Mouse (Mus musculus): Measurements from ENCODE around the gene Hgfac. TPM values are rescaled to one million over a fixed set of nuclear protein-coding genes. Genes with fewer than 3 reads are reported as not detected.

The Hgfac gene
- 2.6 and 4.8 TPM in 2 replicates for polyA plus RNA-seq (2015; fragmentation: Nextera tagmentation; extraction: Ambion mirVana)

DNA sequence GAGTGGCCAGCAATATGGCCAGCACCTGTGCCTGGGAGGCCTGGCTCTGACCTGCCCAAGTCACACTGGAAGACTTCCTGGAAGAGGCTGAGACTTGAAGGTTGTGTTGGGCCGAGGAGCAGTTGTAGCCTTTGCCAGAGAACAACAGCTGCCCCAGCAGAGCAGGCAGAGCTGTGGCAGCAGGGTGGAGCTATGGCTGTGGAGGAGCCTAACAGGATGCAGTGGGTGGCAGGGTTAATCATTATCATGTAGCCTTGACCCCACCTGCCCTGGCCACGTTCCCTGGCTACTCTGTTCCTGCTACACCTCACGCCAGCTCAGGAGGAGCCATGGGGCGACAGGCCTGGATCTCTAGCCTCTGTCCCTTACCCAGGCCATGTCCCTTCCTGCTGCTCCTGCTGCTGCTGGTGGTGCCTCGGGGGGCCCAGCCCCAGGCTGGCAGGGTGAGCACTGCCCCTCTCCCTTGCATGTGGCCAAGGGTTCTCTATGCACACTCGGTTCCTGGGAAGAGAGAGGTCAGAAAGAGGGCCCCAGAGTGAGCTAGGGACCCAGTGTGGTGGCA is at the start of gene Hgfac:
Hgfac (plus strand) TSS at position 242 of the 562 bp plus-strand sequence.
- no peak within 1 kb of the TSS for H3K4me3 ChIP-seq (ENCODE audit: low read length)
- 26% methylated on average over 6 of the region's 6 CpGs for WGBS
- no peak within 1 kb of the TSS for H3K9ac ChIP-seq (replicated peaks; ENCODE audit: low read length)
- peak; percentile 69 for ATAC-seq (ENCODE audit: low FRiP score, low TSS enrichment)
- no peaks in the 10 kb centered on the region for H3K27me3 ChIP-seq (ENCODE audit: insufficient read depth, low read length)
- no peaks in the 10 kb centered on the region for H3K9me3 ChIP-seq (ENCODE audit: low read length)
- H3K36me3 ChIP-seq (ENCODE audit: insufficient read depth, low read length): no peaks in the 10 kb centered on the region
- H3K27ac ChIP-seq (ENCODE audit: low read length): peak within 1 kb of the TSS; percentile 37; the same call in 1 of the 2 replicates
- 0 out of 2 replicates have a peak, but pooled peaks cover 14% of the 10 kb centered on the region for H3K4me1 ChIP-seq (ENCODE audit: insufficient read depth, low read length)
- no peak within 1 kb of the TSS for H3K4me2 ChIP-seq (replicated peaks; ENCODE audit: low read depth, low read length)

DNA sequence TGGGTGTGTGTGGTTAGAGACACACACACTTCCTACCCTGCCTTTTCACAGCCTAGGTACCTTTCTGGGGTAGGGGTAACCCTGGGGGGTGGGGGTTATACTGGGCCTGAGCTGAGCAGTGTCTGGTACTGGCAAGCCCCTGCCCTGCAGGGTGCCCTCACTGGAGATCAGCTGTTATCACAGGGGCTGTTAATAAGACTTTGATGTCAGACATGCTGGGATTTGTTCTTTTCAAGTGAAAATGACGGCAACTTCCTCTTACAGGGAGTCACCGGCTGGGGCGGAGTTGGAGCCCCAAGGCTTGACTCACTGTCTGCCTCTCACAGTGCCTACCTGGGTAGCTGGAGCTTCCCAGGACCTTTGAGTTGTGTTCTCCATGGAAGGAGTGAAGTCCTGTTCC is 42.6 kb upstream of the Hgfac start:
- Histone ChIP-seq H3K27me3 (ENCODE audit: insufficient read depth, low read length) (no peaks in the 10 kb centered on the region), H3K4me2 (replicated peaks; ENCODE audit: low read depth, low read length) (no peak overlapping the region), H3K4me1 (ENCODE audit: insufficient read depth, low read length) (peaks cover 11% of the 10 kb centered on the region), H3K27ac (ENCODE audit: low read length) (no peak overlapping the region), H3K9ac (replicated peaks; ENCODE audit: low read length) (0 out of 2 replicates have a peak overlapping the region, but pooled peaks have one; percentile 6), H3K4me3 (ENCODE audit: low read length) (no peak overlapping the region), H3K36me3 (ENCODE audit: insufficient read depth, low read length) (0 out of 2 replicates have a peak, but pooled peaks cover 4% of the 10 kb centered on the region), H3K9me3 (ENCODE audit: low read length) (no peaks in the 10 kb centered on the region)
- WGBS: 56% methylated on average over 3 of the region's 3 CpGs
- ATAC-seq (ENCODE audit: low FRiP score, low TSS enrichment): no peak

DNA sequence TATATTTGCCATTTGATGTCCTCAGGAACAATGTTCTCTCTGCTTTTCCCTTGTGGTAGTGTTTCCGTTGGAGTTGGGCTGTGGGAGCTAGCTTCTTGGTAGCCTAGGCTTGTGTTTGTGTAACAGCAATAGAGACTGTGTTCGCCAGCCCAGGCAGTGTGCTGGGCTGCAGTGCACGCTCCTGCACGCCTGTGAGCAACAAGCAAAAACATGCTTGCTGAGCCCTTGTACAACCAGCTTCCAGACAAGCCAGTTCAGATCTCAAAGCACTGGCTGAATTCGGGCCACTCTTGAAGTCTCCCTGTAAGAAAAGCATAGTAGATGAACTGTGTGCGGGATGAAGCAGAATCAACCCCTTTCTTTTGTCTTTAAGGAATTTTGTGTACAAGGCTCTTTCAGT is 42.0 kb upstream of the Hgfac start:
- Histone ChIP-seq H3K9ac (replicated peaks; ENCODE audit: low read length) (no peak overlapping the region), H3K36me3 (ENCODE audit: insufficient read depth, low read length) (0 out of 2 replicates have a peak, but pooled peaks cover 4% of the 10 kb centered on the region), H3K27me3 (ENCODE audit: insufficient read depth, low read length) (no peaks in the 10 kb centered on the region), H3K4me1 (ENCODE audit: insufficient read depth, low read length) (peaks cover 17% of the 10 kb centered on the region), H3K9me3 (ENCODE audit: low read length) (no peaks in the 10 kb centered on the region), H3K4me2 (replicated peaks; ENCODE audit: low read depth, low read length) (no peak overlapping the region), H3K4me3 (ENCODE audit: low read length) (no peak overlapping the region), H3K27ac (ENCODE audit: low read length) (no peak overlapping the region)
- 76% methylated on average over 6 of the region's 6 CpGs for WGBS
- ATAC-seq (ENCODE audit: low FRiP score, low TSS enrichment): no peak

DNA sequence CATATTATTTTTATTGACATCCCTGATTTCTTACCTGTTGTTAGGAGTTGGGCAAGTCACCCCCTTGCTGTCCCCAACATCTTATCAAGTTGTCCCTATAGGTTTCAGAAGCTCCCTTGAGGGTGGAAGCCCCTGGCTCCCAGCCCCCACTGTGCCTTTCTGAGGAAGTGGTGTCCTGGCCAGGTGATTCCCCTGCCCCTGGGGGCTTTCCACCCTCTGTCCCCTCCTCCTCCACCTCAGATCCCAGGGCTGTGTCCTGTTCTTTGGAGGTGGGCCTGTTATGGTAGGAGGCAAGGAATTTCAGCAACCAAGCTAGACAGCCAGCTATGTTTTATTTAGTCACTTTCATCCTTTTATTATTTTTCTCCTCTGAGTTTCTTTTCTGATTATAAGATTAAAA is 41.0 kb upstream of the Hgfac start:
- Histone ChIP-seq H3K4me3 (ENCODE audit: low read length) (no peak overlapping the region), H3K27ac (ENCODE audit: low read length) (no peak overlapping the region), H3K36me3 (ENCODE audit: insufficient read depth, low read length) (0 out of 2 replicates have a peak, but pooled peaks cover 4% of the 10 kb centered on the region), H3K9ac (replicated peaks; ENCODE audit: low read length) (no peak overlapping the region), H3K4me1 (ENCODE audit: insufficient read depth, low read length) (peaks cover 22% of the 10 kb centered on the region), H3K4me2 (replicated peaks; ENCODE audit: low read depth, low read length) (no peak overlapping the region), H3K9me3 (ENCODE audit: low read length) (no peaks in the 10 kb centered on the region), H3K27me3 (ENCODE audit: insufficient read depth, low read length) (no peaks in the 10 kb centered on the region)
- no peak for ATAC-seq (ENCODE audit: low FRiP score, low TSS enrichment)

DNA sequence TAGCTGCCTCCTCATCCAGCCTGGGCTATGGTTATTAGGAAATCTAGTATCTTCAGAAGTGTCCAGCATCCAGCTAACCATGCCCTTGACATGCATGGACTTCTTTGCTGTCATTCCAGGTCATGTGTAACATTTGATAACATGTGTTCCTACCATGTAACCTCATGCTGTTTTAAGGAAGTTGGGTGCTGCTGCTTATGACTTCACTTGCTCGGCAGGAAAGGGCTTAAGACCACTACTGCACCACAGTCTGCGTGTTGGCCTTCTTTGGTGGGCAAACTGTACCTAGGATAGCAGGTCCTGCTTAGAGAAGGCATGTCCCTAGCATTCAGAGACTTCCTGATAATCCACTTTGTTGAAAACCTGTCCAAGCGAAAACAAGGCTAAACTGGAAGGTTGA is 40.2 kb upstream of the Hgfac start:
- ATAC-seq (ENCODE audit: low FRiP score, low TSS enrichment): no peak
- WGBS: 66% methylated on average over 3 of the region's 3 CpGs
- H3K9ac ChIP-seq (replicated peaks; ENCODE audit: low read length): no peak overlapping the region
- 0 out of 2 replicates have a peak, but pooled peaks cover 4% of the 10 kb centered on the region for H3K36me3 ChIP-seq (ENCODE audit: insufficient read depth, low read length)
- H3K9me3 ChIP-seq (ENCODE audit: low read length): no peaks in the 10 kb centered on the region
- H3K4me3 ChIP-seq (ENCODE audit: low read length): no peak overlapping the region
- no peaks in the 10 kb centered on the region for H3K27me3 ChIP-seq (ENCODE audit: insufficient read depth, low read length)
- no peak overlapping the region for H3K27ac ChIP-seq (ENCODE audit: low read length)
- H3K4me2 ChIP-seq (replicated peaks; ENCODE audit: low read depth, low read length): no peak overlapping the region
- H3K4me1 ChIP-seq (ENCODE audit: insufficient read depth, low read length): peaks cover 22% of the 10 kb centered on the region

DNA sequence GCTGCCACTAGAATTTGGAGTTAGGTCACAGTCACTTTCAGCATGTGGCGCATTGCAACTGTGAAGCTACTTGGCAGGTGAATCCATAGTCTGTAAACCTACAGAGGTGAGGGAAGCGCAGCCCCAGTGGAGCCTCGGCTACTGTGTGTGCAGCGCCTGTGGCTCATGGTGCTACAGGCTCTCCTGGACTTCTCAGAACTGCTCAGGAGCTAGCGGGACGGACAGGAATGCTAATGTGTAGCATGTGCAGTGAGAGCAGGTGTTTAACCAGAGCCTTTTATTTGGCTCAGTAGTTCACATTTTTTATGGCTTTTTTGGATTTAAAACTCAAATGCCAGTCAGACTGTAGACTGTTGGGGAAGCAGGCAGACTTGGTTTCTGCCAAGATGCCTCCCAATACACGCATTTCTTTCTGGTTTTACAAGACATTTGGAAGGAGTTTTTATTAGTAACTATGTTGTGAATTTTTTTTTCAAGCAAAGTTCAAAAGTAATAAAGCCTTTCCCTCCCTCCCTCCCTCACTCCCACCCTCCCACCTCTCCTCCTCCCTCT is 37.6 kb upstream of the Hgfac start:
- no peak overlapping the region for H3K4me3 ChIP-seq (ENCODE audit: low read length)
- 0 out of 2 replicates have a peak, but pooled peaks cover 4% of the 10 kb centered on the region for H3K36me3 ChIP-seq (ENCODE audit: insufficient read depth, low read length)
- H3K27me3 ChIP-seq (ENCODE audit: insufficient read depth, low read length): no peaks in the 10 kb centered on the region
- WGBS: 62% methylated on average over 7 of the region's 7 CpGs
- H3K4me1 ChIP-seq (ENCODE audit: insufficient read depth, low read length): peaks cover 22% of the 10 kb centered on the region
- ATAC-seq (ENCODE audit: low FRiP score, low TSS enrichment): peak; percentile 71
- no peak overlapping the region for H3K9ac ChIP-seq (replicated peaks; ENCODE audit: low read length)
- no peaks in the 10 kb centered on the region for H3K9me3 ChIP-seq (ENCODE audit: low read length)
- peak overlapping the region; percentile 38 for H3K27ac ChIP-seq (ENCODE audit: low read length)
- no peak overlapping the region for H3K4me2 ChIP-seq (replicated peaks; ENCODE audit: low read depth, low read length)

DNA sequence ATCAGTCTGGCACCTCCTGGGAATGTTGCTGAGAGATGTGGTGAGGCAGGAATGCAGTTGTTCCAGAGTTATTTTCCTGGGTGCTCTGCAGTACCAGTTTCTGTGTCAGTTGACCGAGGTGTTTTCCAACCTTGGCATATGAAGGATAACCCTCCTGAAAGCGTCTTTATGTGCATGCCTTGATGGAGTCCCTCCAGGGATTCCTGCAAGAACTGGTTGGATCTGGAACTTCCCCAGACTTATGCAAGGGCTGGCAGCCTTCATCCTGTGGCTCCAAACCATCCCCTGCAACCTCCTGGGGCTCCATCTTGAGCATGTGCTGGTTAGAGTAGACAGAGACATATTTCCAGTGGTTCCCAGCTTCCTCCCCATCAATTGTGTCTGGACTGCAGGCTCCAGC is 36.5 kb upstream of the Hgfac start:
- Histone ChIP-seq H3K9me3 (ENCODE audit: low read length) (no peaks in the 10 kb centered on the region), H3K4me1 (ENCODE audit: insufficient read depth, low read length) (peaks cover 22% of the 10 kb centered on the region), H3K27ac (ENCODE audit: low read length) (no peak overlapping the region), H3K36me3 (ENCODE audit: insufficient read depth, low read length) (0 out of 2 replicates have a peak, but pooled peaks cover 4% of the 10 kb centered on the region), H3K4me3 (ENCODE audit: low read length) (no peak overlapping the region), H3K27me3 (ENCODE audit: insufficient read depth, low read length) (no peaks in the 10 kb centered on the region), H3K9ac (replicated peaks; ENCODE audit: low read length) (no peak overlapping the region), H3K4me2 (replicated peaks; ENCODE audit: low read depth, low read length) (no peak overlapping the region)
- no peak for ATAC-seq (ENCODE audit: low FRiP score, low TSS enrichment)
- WGBS: 79% methylated on average over 2 of the region's 2 CpGs

DNA sequence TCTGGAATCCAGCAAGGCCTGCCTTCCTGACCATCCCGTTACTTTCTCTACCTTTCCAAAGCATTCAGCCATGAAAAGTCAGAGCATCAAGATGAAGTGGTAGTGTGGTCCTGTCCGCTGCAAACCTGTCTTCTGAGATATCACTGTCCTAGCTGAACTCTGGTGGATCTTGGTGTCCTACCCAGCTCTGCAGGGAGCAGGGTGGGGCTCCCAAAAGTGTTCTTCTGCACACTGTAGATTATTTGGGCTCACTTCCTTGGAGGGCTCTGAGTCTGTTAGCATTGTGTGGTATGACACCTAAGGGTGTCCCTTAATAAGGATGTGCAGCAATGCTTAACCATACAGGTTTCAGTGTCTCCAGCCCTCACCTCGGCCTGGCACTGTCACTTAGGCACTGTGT is 35.6 kb upstream of the Hgfac start:
- Histone ChIP-seq H3K27ac (ENCODE audit: low read length) (no peak overlapping the region), H3K4me3 (ENCODE audit: low read length) (no peak overlapping the region), H3K36me3 (ENCODE audit: insufficient read depth, low read length) (0 out of 2 replicates have a peak, but pooled peaks cover 4% of the 10 kb centered on the region), H3K4me2 (replicated peaks; ENCODE audit: low read depth, low read length) (no peak overlapping the region), H3K4me1 (ENCODE audit: insufficient read depth, low read length) (peaks cover 22% of the 10 kb centered on the region), H3K9me3 (ENCODE audit: low read length) (no peaks in the 10 kb centered on the region), H3K27me3 (ENCODE audit: insufficient read depth, low read length) (no peaks in the 10 kb centered on the region), H3K9ac (replicated peaks; ENCODE audit: low read length) (no peak overlapping the region)
- no peak for ATAC-seq (ENCODE audit: low FRiP score, low TSS enrichment)
- WGBS: 88% methylated on average over 3 of the region's 3 CpGs

DNA sequence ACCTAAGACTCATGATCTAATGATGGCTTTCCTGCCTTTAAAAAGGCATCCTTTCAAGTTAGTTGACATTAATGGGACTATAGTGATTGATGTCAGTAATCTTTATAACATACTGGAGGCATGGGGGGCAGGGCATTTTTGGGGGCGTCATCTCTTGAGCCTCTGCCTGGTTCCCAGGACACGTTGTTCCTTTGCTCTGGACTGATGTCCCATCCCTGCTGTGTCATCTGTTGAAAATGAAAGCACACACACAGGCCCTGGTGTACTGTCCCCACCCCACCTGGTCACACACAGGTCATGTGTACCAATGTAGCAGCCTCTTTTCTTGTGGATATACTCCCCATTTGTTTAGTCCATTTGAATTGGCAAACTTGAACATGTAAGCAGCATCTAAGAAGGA is 34.7 kb upstream of the Hgfac start:
- no peak overlapping the region for H3K4me2 ChIP-seq (replicated peaks; ENCODE audit: low read depth, low read length)
- H3K27me3 ChIP-seq (ENCODE audit: insufficient read depth, low read length): no peaks in the 10 kb centered on the region
- peaks cover 22% of the 10 kb centered on the region for H3K4me1 ChIP-seq (ENCODE audit: insufficient read depth, low read length)
- no peak for ATAC-seq (ENCODE audit: low FRiP score, low TSS enrichment)
- no peak overlapping the region for H3K9ac ChIP-seq (replicated peaks; ENCODE audit: low read length)
- no peaks in the 10 kb centered on the region for H3K36me3 ChIP-seq (ENCODE audit: insufficient read depth, low read length)
- H3K4me3 ChIP-seq (ENCODE audit: low read length): no peak overlapping the region
- no peaks in the 10 kb centered on the region for H3K9me3 ChIP-seq (ENCODE audit: low read length)
- H3K27ac ChIP-seq (ENCODE audit: low read length): no peak overlapping the region
- 68% methylated on average over 2 of the region's 2 CpGs for WGBS

DNA sequence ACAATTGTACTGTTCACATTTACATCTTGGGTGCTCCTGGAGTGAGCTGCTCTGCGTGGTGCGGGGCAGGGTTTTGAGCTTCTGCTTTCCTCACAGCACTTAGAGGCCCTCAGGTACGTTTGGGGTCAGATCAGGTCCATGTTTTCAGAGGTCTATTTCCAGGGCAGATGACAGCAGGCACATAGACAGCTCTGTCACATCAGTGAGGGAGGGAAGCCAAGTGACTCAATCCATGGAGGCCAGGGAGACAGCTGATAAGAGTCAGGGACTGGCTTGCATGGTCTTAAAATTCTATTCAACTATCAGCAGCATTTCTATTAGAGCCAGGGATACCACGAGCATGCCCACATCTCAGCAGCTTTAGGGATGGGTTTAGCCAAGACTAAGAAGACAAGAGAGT is 32.1 kb upstream of the Hgfac start:
- no peaks in the 10 kb centered on the region for H3K9me3 ChIP-seq (ENCODE audit: low read length)
- H3K9ac ChIP-seq (replicated peaks; ENCODE audit: low read length): no peak overlapping the region
- no peaks in the 10 kb centered on the region for H3K36me3 ChIP-seq (ENCODE audit: insufficient read depth, low read length)
- no peaks in the 10 kb centered on the region for H3K27me3 ChIP-seq (ENCODE audit: insufficient read depth, low read length)
- ATAC-seq (ENCODE audit: low FRiP score, low TSS enrichment): no peak
- no peak overlapping the region for H3K27ac ChIP-seq (ENCODE audit: low read length)
- H3K4me2 ChIP-seq (replicated peaks; ENCODE audit: low read depth, low read length): no peak overlapping the region
- WGBS: 95% methylated on average over 4 of the region's 4 CpGs
- peaks cover 6% of the 10 kb centered on the region for H3K4me1 ChIP-seq (ENCODE audit: insufficient read depth, low read length)
- H3K4me3 ChIP-seq (ENCODE audit: low read length): no peak overlapping the region
